Mouse (Mus musculus) CH12.LX (cell line): ENCODE data around the gene Gm4763. TPM values are rescaled to one million over a fixed set of nuclear protein-coding genes. Genes with fewer than 3 reads are reported as not detected.

Source experiments
- polyA plus RNA-seq: library from polyadenylated mRNA; unstranded; fragments of >175 nt; gene quantifications from 2 replicates; pipeline ENCODE4 v1.2.1, GENCODE M21; 2012; ENCODE audit warnings: low read depth; ENCODE audit not compliant: insufficient read length
- total RNA-seq, 2 experiments: library from RNA; depleted of rRNA; stranded (reverse); fragments of 300-350 nt in 1 of 2; fragments of >200 nt in 1 of 2; gene quantifications; 2 replicates each; pipeline ENCODE4 v1.2.3; 2012 to 2014

The Gm4763 gene
- total and polyA plus RNA-seq, 3 experiments = not detected

Other genes with a start within 250 kb of the Gm4763 start
Only the 20 nearest of the 22 such genes appear.
- gene Zfp428, start 219.9 kb downstream of the Gm4763 start, total RNA-seq (2012; rRNA removed) = 11.1 and 14.1 TPM in 2 replicates
- gene Zfp428, start 219.9 kb downstream of the Gm4763 start, total RNA-seq (2014; rRNA removed) = 16.0 and 20.4 TPM in 2 replicates
- 14.3 and 15.1 TPM in 2 replicates for gene Zfp428, start 219.9 kb downstream of the Gm4763 start, polyA plus RNA-seq
- 0.08 and 0.17 TPM in 2 replicates for gene AC161166.1, start 214.5 kb downstream of the Gm4763 start, total RNA-seq (2012; rRNA removed)
- not detected in 2 replicates for gene AC161166.1, start 214.5 kb downstream of the Gm4763 start, total RNA-seq (2014; rRNA removed)
- 0.26 TPM in 1 of 2 replicates, not detected in the other for gene AC161166.1, start 214.5 kb downstream of the Gm4763 start, polyA plus RNA-seq
- 8.7 and 10.1 TPM in 2 replicates for gene Irgq, start 196.2 kb downstream of the Gm4763 start, total RNA-seq (2012; rRNA removed)
- 4.6 and 5.1 TPM in 2 replicates for gene Irgq, start 196.2 kb downstream of the Gm4763 start, total RNA-seq (2014; rRNA removed)
- 8.6 and 9.9 TPM in 2 replicates for gene Irgq, start 196.2 kb downstream of the Gm4763 start, polyA plus RNA-seq
- 6.1 and 6.4 TPM in 2 replicates for gene Pinlyp, start 180.8 kb downstream of the Gm4763 start, total RNA-seq (2012; rRNA removed)
- 11.9 and 17.3 TPM in 2 replicates for gene Pinlyp, start 180.8 kb downstream of the Gm4763 start, total RNA-seq (2014; rRNA removed)
- 6.6 and 7.4 TPM in 2 replicates for gene Pinlyp, start 180.8 kb downstream of the Gm4763 start, polyA plus RNA-seq
- gene Xrcc1, start 180.6 kb downstream of the Gm4763 start, total RNA-seq (2012; rRNA removed) = 128 and 136 TPM in 2 replicates
- 81.7 and 86.3 TPM in 2 replicates for gene Xrcc1, start 180.6 kb downstream of the Gm4763 start, total RNA-seq (2014; rRNA removed)
- 148 and 162 TPM in 2 replicates for gene Xrcc1, start 180.6 kb downstream of the Gm4763 start, polyA plus RNA-seq
- 18.6 and 24.1 TPM in 2 replicates for gene Ethe1, start 139.4 kb downstream of the Gm4763 start, total RNA-seq (2012; rRNA removed)
- gene Ethe1, start 139.4 kb downstream of the Gm4763 start, total RNA-seq (2014; rRNA removed) = 25.0 and 32.0 TPM in 2 replicates
- gene Ethe1, start 139.4 kb downstream of the Gm4763 start, polyA plus RNA-seq = 16.5 and 22.8 TPM in 2 replicates
- gene Zfp575, start 139.3 kb downstream of the Gm4763 start, total RNA-seq (2012; rRNA removed) = 0.46 and 0.81 TPM in 2 replicates
- 0.09 TPM in 1 of 2 replicates, not detected in the other for gene Zfp575, start 139.3 kb downstream of the Gm4763 start, total RNA-seq (2014; rRNA removed)
- 0.14 and 0.20 TPM in 2 replicates for gene Zfp575, start 139.3 kb downstream of the Gm4763 start, polyA plus RNA-seq
- 3.1 and 3.5 TPM in 2 replicates for gene Phldb3, start 116.1 kb downstream of the Gm4763 start, total RNA-seq (2012; rRNA removed)
- gene Phldb3, start 116.1 kb downstream of the Gm4763 start, total RNA-seq (2014; rRNA removed) = 0.89 and 1.1 TPM in 2 replicates
- gene Phldb3, start 116.1 kb downstream of the Gm4763 start, polyA plus RNA-seq = 3.5 and 3.6 TPM in 2 replicates
- not detected in 2 replicates for gene Lypd3, start 90.4 kb downstream of the Gm4763 start, total RNA-seq (2012; rRNA removed)
- not detected in 2 replicates for gene Lypd3, start 90.4 kb downstream of the Gm4763 start, total RNA-seq (2014; rRNA removed)
- gene Lypd3, start 90.4 kb downstream of the Gm4763 start, polyA plus RNA-seq = not detected in 2 replicates
- not detected in 2 replicates for gene Tex101, start 50.2 kb downstream of the Gm4763 start, total RNA-seq (2012; rRNA removed)
- not detected in 2 replicates for gene Tex101, start 50.2 kb downstream of the Gm4763 start, total RNA-seq (2014; rRNA removed)
- gene Tex101, start 50.2 kb downstream of the Gm4763 start, polyA plus RNA-seq = not detected in 2 replicates
- not detected in 2 replicates for gene BC049730, start 17.7 kb downstream of the Gm4763 start, total RNA-seq (2012; rRNA removed)
- not detected in 2 replicates for gene BC049730, start 17.7 kb downstream of the Gm4763 start, total RNA-seq (2014; rRNA removed)
- gene BC049730, start 17.7 kb downstream of the Gm4763 start, polyA plus RNA-seq = not detected in 2 replicates
- not detected in 2 replicates for gene Cd177, start 33.4 kb upstream of the Gm4763 start, total RNA-seq (2012; rRNA removed)
- gene Cd177, start 33.4 kb upstream of the Gm4763 start, total RNA-seq (2014; rRNA removed) = not detected in 2 replicates
- not detected in 2 replicates for gene Cd177, start 33.4 kb upstream of the Gm4763 start, polyA plus RNA-seq
- 0.17 TPM in 1 of 2 replicates, not detected in the other for gene Ceacam10, start 50.3 kb upstream of the Gm4763 start, total RNA-seq (2012; rRNA removed)
- gene Ceacam10, start 50.3 kb upstream of the Gm4763 start, total RNA-seq (2014; rRNA removed) = not detected in 2 replicates
- not detected in 2 replicates for gene Ceacam10, start 50.3 kb upstream of the Gm4763 start, polyA plus RNA-seq
- gene Gm9844, start 135.3 kb upstream of the Gm4763 start, total RNA-seq (2012; rRNA removed) = 1.3 and 1.4 TPM in 2 replicates
- 19.9 and 25.1 TPM in 2 replicates for gene Gm9844, start 135.3 kb upstream of the Gm4763 start, total RNA-seq (2014; rRNA removed)
- gene Gm9844, start 135.3 kb upstream of the Gm4763 start, polyA plus RNA-seq = 4.7 and 10.2 TPM in 2 replicates
- gene Lypd4, start 143.0 kb upstream of the Gm4763 start, total RNA-seq (2012; rRNA removed) = not detected in 2 replicates
- not detected in 2 replicates for gene Lypd4, start 143.0 kb upstream of the Gm4763 start, total RNA-seq (2014; rRNA removed)
- not detected in 2 replicates for gene Lypd4, start 143.0 kb upstream of the Gm4763 start, polyA plus RNA-seq
- gene Dmrtc2, start 143.1 kb upstream of the Gm4763 start, total RNA-seq (2012; rRNA removed) = not detected in 2 replicates
- gene Dmrtc2, start 143.1 kb upstream of the Gm4763 start, total RNA-seq (2014; rRNA removed) = not detected in 2 replicates
- not detected in 2 replicates for gene Dmrtc2, start 143.1 kb upstream of the Gm4763 start, polyA plus RNA-seq
- 4,140 and 4,169 TPM in 2 replicates for gene Rps19, start 157.5 kb upstream of the Gm4763 start, total RNA-seq (2012; rRNA removed)
- 2,094 and 2,149 TPM in 2 replicates for gene Rps19, start 157.5 kb upstream of the Gm4763 start, total RNA-seq (2014; rRNA removed)
- gene Rps19, start 157.5 kb upstream of the Gm4763 start, polyA plus RNA-seq = 1,720 and 1,739 TPM in 2 replicates
- gene Cd79a, start 170.5 kb upstream of the Gm4763 start, total RNA-seq (2012; rRNA removed) = 71.3 and 75.2 TPM in 2 replicates
- gene Cd79a, start 170.5 kb upstream of the Gm4763 start, total RNA-seq (2014; rRNA removed) = 46.6 and 51.8 TPM in 2 replicates
- 313 and 422 TPM in 2 replicates for gene Cd79a, start 170.5 kb upstream of the Gm4763 start, polyA plus RNA-seq
- 37.8 and 40.2 TPM in 2 replicates for gene Arhgef1, start 176.0 kb upstream of the Gm4763 start, total RNA-seq (2012; rRNA removed)
- gene Arhgef1, start 176.0 kb upstream of the Gm4763 start, total RNA-seq (2014; rRNA removed) = 14.6 and 17.8 TPM in 2 replicates
- 128 and 134 TPM in 2 replicates for gene Arhgef1, start 176.0 kb upstream of the Gm4763 start, polyA plus RNA-seq
- not detected in 2 replicates for gene Gm4881, start 217.6 kb upstream of the Gm4763 start, total RNA-seq (2012; rRNA removed)
- gene Gm4881, start 217.6 kb upstream of the Gm4763 start, total RNA-seq (2014; rRNA removed) = not detected in 2 replicates
- not detected in 2 replicates for gene Gm4881, start 217.6 kb upstream of the Gm4763 start, polyA plus RNA-seq